Mouse (Mus musculus) 3134 (cell line): ENCODE results near the gene Il17rb.
A peak's percentile ranks its signal among the peaks of the same experiment; 100 is the strongest.

Experiments used
- DNase-seq: peaks from one replicate; pipeline ENCODE4 v3.0.0-alpha.2; 2011; ENCODE audit warnings: low spot score; ENCODE audit not compliant: insufficient read length; ENCODE audit errors: extremely low read depth

Il17rb gene

DNA sequence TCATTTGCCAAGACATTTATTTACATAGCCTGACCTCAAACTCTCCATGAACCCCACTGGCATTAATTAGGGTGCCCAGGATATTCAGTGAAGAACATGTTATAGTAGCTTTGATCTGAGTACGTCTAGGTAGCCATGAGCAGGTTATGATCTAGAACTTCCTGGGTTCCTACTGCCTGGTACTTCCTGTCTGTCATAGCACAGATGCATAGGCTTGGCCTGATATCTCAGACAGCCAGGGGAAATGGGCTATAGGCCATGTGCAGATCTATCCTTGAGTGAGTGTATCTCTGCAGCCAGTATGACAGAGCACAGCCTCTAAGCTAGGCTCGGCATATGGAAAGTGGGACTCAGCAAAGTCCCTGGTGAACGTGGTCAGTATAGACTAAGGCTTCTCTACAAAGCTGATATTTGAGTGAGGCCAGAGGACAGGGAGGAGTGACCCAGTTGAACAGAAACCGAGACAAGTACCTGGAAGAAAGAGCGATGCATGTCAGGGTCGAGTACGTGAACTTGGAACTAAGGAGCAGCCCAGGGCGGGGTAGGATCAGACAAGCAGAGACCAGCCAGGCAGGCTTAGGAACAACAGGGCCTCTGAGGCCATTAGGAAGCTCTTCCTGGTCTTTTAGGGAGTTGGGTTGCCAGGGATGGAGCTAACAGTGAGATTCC is 9.2 kb upstream of the Il17rb start:
- no peak for DNase-seq

DNA sequence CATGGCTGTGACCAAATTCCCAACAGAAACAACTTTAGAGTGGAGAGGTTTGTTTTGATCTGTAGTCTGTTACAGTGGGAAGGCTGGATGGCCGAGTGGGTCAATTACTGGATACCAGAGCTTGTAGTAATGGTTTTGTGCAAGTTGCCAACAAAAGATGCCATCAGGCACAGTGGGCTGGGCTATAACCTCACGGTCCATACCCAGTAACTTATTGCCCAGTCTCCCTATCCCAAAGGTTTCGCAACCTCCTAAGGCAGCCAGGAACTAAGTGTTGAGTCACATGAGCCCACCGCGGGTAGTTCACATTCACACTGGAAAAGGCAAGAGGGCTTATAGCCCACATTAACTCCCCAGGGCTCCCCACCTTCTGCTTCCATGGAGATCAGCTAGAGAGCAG is 8.0 kb upstream of the Il17rb start:
- peak; percentile 34 for DNase-seq

DNA sequence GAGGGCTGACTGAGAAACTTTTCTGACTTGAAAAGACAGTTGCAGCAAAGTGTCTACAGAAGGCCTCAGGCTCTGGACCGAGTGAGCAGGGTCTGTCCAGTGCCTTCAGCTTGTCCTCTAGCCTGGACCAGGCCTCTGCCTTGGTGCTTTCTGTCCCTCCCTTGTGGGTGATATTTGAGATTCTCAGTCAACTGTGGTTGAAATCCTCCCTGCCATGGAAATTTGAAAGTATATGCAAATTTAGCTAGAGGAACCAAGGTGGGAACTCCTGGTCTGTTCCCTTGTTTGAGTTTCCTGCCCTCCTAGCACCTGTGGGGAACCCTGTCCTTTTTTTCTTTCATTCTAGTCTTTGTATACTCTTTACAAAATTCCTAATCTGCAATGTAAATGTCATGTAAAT is 6.3 kb upstream of the Il17rb start:
- no peak for DNase-seq

DNA sequence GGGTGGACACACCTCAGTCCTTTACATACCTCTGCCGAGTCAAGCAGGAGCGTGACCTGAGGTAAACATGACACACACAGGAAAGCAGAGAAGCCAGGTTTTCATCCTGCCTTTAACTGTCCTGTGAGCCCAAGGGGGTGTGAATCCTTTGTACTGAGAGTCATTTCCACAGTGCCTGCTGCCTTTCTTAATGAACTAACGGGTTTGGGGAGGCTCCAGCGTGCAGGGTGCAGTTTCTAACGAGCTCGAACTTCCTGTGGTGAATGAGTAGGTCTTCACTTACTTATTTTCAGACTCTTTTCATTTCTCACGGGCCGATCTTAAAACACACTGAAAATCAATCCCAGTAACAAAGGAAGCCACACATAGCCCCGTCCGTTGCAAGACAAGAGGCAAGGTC is 5.8 kb upstream of the Il17rb start:
- no peak for DNase-seq

DNA sequence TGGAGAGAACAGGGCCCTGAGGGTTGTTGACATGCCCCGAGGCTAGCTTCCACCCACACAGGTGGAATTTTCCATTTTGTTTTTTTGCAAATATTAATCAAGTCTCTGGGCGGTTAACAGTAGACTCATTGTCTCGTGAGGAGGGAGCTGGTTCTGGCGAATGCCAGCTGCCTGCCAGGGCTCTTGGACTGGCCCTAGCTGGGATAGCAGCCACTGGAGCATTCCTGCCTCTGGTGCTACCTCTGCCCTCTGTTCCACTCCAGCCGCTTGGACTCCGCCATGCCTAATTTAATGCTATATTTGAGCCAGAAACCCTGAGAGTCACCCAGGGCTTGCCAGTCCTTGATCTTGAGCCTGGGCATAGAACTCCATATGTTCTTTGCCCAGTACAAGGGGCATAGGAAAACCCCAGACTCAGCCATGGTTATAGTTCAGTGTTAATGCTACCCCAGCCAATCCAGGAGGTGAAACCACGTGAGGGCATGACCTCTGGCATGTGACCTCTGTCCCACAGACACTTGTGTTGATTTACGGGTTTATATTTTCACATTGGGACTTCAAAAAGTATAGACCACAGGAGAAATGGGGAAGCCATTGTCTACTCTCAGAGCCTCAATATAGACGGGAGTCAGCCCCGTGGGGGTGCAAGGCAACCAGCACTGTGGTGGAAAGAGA is 3.3 kb upstream of the Il17rb start:
- DNase-seq = peak; percentile 66

DNA sequence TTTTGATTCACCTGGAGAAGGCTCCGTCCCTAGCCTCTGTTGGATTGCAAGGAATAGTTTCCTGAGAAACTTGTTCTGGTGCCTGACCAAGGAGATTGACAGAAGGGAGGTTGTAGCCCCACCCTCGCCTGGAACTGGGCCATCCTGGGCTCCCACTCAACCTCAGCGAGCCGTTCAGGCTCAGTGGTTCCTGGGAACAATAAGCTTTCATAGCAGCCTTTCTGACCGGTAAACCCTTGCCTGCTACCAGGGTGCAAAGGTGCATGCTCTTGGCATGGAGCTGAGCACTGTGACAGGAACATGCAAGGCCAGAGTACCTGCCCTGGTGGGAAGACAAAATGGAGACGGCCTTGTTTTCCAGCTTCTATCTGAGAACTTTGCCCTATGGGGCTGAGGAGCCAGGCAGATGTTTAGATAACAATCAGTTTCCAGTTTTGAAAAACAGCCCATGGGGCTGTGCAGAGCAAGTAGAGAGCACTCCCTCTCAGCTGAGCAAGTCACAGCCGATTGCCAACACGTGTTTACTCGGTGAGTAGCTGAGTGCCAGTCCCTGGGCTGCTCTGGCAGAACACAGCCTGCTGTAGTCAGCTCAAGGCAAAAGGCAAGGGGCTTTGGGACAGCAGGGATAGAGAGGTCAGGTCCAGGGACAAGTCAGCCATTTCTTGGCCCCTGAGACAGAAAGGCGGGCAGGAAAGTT is 1.3 kb upstream of the Il17rb start:
- DNase-seq = peak; percentile 69

DNA sequence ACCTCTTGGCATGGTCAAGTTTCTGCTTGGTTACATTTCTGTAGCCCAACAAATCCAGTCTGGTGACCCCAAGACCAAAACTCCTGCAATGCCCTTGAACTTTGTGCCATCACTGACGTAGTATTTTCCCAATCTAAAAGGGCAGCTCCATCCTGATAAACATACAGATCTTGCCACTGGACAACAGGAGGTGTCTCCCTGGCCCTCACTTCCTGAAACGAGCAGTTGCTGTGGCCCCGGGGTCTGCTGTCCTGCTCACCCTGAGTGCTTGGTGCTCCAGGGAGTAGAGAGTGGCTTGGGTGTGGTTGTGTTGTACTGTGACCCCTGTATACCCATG is 9.3 kb downstream of the Il17rb start:
- no peak for DNase-seq

DNA sequence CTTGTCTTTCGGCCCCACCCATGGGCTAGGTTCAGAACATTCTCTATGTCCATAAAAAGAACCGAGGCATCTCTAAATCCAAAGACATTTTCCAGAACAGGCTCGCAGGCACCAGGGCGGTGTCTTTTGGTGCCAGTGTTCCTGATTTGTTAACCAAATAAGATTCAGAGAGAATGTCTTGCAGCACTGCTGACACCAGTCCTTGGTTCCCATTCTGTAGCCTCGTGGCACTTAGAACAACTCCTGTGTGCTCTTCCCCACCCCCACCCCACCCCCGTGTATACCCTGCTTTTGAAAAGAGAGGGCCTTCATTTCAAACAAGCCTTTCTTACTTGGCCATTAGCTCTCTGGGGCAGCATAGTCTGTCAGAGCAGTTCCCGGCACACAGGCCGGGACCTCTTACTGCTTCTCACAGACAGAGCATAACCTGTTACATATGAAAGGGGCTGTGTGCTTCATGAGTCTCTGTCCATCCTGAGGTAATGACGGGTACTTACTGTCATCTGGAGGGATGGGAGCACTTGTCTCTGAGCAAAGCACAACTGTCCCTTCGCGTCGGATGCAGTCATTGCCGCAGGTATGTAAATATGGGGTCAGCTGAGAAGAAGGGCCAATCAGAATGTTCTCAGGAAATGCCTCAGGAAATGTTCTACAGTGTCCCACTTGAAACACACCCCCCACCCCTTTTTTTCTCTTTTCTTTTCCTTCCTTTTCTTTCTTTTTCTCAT is 9.8 kb downstream of the Il17rb start:
- no peak for DNase-seq

DNA sequence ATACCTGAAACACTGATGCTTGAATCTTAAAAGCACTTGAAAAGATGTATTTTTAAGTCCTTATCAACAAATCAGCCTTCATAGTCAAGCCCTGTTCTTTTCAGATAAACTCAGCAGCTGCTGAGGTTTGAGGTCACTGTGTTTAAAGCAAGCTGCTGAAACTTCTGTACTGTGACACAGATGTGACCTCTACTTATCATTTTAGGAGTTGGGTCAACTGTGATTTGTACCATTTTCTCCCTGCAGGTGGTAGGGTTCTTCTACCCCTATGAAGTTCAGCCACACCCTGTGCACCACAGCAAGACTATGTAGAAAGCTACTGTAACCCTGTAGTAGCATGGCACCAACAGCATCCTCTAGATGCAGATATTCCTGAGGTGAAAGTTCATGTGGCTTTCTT is 11.4 kb downstream of the Il17rb start:
- no peak for DNase-seq

DNA sequence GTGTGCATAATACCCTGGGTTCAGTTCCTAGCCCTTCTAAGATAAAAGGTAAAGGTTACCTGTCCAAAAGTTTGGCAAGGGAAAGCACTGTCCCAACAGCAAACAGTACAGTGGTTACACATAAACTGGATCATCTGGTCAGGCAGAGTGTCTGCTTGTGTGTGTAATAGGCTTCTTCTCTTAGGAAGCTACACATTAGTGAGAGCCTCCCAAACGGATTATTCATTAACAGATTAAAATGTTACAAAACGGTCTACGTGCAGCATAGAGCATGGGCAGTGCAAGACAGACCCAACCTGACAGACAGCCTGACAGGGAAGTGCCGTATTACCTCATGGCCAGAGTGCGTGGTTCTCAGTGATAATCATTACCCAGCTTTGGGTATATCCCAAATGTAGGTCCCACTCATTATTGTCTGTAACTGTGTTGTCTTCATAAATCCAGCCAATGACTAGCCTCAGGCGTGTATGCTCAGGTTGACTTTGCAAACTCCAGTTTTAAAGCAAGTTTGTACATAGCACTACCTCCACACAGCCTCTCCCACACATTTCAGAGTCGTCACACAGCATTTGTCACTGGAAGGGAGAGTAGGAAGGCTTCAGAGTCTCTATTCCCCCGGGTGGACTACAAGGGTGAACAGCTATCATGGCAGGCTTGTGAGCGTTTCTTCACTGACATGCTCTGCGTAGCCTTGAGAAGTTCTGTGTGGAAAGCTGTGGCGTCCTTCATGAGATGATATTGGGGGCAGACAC is 12.5 kb downstream of the Il17rb start:
- no peak for DNase-seq

DNA sequence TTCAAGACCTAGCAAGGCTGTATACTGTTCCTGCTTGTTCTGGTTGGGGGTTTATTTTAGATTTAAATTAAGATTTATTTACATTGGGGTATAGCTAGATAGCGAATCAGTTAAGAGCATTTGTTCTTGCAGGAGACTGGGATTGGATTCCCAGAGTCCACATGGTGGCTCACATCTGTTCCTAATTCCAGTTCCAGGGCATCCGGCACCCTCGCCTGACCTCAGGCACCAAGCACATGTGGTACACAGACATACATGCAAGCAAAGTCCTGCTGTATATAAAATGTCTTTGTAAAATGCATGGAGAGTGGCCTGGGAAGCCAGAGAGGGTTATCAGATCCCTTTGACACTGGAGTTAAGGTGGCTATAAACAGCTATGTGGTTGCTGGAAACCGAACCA is 13.7 kb downstream of the Il17rb start:
- DNase-seq = no peak

DNA sequence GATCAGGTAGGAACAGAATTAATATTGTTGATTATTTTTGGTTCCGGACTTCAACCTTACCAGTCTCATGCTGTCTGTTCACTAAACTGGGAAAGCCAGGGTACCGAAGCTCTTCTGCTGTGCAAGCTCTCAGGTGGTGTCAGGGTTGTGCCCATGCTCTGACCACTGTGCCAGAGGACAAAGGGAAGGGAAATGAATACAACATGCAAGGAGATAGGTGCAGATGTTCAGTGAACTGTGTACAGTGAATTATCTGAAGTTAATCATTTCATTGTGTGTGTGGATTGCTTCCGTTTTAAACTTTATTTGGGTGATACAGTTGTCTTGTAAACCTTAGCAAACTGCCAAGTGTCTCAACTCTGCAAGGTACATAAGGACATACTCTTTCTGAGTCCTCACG is 20.4 kb downstream of the Il17rb start:
- no peak for DNase-seq

DNA sequence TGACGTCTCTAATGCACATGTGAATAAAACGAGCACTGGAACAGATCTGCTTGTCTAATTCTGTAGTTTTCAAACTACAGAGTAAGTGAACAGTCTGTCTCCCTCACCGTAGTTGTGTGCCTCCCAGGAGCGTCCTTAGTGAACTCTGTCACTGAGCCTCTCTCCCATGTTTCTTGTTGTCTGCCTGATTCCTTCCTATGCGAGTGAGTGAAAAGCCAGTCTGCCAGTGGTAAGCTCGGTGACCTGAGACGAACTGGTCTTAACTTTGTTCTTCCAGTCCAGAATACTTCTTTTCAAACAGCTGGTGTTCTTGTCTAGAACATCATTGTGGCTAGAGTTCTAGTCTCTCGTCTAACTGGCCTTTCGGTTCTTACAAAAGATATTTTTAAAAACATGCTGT is 21.0 kb downstream of the Il17rb start:
- no peak for DNase-seq

DNA sequence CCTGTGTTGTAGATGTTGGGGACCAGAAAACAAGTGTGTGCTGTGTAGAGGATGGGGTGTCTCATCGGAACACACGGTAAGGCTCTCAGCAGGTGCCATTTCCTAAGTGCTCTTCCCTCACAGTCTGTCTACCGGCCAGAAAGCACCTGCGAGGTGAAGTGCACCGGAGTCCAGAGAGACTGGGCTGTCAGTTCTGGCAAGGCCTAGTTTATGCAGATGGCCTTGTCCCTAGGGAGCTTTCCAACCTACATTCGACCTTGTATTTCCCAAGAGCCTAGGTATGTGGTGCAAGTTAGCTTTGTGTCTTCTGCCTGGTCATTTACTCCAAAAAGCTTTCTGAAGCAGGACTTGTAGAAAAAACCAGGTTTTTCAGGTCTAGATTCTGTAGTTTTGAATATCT is 21.4 kb downstream of the Il17rb start:
- no peak for DNase-seq

DNA sequence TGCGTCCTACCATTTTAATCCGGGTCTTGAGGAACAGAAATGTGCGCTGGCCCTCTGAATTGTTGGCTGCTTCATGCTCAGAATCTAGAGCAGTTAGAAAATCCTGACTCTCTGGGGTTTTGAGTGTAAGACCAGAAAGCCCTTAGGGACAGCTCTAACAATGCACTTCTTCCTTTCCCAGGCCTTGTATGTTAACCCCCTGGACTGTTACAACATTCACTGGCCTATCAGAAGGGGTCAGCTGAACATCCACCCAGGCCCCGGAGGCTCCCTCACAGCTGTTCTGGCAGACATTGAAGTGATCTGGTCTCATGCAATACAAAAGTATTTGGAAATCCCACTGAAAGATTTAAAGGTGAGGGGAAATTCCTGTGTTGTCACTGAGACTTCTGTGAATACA is 22.6 kb downstream of the Il17rb start:
- DNase-seq = no peak

DNA sequence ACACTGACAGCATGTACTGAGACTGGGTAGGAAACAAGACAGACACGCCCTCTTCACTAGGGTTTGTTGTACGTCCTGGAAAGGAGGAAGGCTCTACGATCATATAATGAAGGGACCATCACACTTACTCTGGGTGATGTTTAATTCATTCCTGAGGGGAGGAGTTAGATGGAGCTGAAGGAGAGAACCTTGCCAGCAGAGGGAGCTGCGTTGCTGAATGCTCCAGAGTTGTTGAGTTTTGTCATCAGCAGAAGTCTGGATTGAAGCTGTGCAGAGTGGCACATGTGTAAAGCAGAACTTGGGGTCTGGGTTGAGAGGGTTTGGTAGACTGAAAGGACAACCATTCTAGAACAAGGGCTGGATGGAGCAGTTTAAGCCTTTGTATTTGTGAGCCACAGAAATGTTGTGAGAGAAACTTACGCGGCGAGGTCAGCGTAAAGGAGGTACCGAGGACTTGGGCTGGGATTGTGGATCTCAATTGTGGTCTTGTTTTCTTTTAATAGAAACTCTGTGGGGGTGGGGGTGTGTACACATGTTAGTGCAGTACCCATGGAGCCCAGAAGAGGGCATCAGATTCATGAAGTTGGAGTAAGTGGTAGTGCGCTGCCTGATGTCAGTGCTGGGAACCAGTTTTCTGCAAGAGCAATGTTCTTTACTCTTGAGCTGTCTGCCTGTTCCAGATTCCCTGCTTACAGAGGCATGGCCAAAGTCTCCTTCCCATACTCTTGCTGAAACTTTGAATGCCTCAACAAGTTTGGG is 28.1 kb downstream of the Il17rb start:
- no peak for DNase-seq

DNA sequence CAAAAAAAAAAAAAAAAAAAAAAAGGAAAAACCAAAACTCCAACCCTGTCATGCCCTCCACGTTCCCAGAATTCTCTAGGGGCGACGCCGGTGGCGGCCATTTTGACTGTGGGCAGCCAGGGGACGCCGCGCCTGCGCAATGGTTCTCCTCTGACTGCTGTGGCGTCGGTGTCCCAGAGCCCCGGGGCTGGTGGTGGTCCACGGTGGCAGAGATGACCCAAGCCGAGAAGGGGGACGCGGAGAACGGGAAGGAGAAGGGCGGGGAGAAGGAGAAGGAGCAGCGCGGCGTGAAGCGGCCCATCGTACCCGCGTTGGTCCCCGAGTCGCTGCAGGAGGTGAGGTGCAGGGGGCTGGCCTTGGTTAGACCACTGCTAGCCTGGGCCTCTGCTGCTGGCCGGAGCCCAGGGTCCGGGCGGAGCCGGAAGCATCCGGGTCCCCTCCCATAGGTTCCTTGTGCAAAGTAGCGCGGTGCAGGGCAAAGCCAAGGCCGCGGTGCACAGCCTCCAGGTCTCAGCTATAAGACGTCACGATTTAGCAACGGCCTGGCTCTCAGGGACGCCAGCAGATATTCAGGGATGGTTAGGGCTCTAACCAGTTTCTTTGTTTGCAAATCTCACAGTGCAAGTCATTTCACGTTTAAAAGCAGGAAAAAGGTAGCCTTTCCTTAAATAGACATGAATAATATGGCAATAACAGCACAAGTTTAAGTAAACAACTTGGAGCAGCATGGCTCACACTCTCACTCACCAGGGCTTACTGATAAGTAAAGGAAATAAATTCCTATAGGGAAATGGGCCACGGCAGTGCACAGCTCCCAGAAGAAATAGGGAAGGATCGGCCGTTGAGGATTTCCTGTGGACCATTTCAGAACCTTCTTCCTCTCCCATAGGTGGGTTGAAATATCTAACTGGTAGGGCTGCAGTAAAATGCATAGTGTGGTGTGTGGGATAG is 30.2 kb downstream of the Il17rb start, which contains the start of gene Actr8:
Gene Actr8 (plus strand): TSS at position 84 of the 951 bp plus-strand sequence.
- peak; percentile 98 for DNase-seq

DNA sequence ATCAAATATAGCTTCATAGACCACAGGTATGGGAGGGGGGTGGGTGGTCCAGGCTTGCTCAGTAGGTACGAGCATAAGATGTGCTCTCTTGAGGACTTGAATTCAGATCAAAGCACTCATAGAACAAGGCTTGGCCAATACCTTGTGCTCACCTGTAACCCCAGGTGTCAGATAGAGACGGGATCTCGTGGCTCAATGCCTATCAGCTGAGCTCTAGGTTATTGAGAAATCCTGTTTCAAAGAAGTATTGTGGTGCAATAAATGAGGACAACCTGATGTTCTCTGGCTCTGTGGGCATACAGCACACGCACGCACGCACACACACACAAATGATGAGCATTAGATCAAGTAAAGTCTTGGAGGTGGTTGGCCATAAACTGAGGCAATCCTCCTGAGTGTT is 31.8 kb downstream of the Il17rb start:
- DNase-seq = no peak

DNA sequence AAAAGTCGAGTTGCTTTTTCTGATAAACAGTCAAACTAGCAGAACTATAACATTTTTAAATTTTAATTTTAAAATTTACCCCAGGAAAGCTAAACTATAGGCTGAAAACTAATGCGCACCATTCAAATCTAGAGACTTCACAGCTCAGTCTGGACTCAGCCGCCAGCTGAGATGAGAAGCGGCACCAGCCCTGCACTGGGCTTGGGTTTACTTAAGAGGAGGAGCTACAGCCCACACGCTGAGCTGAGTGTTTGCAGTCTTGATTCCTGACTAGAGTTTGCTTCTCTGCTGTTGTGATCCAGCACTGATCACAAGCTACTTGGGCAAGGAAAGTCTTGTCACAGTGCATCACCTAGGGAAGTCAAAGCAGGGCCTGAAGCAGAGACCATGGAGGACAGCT is 36.7 kb downstream of the Il17rb start:
- no peak for DNase-seq
